Mouse (Mus musculus) lung, adult 2 months (tissue): ENCODE data around the gene Ankrd28.

Experiments used
- CTCF ChIP-seq: fragments of 200-500 bp; IDR thresholded peaks from 2 replicates; pipeline ENCODE4 v1.5.1; 2011; ENCODE audit warnings: mild to moderate bottlenecking, low read length, control low read depth; ENCODE audit not compliant: insufficient read depth
- POLR2A ChIP-seq: fragments of 200-500 bp; IDR thresholded peaks from 2 replicates; pipeline ENCODE4 v1.6.1; 2011; ENCODE audit warnings: low read depth, mild to moderate bottlenecking, control low read depth, low read length, borderline replicate concordance; ENCODE audit errors: extremely low read depth

- TF ChIP-seq POLR2A, result no peak
- TF ChIP-seq CTCF, result no peak
Observed at GRCm38 (mm10) chr14:31879456-31879855, 49.0 kb upstream of the Ankrd28 start.
